Mouse (Mus musculus): ENCODE results near the gene Gm4881.

DNA sequence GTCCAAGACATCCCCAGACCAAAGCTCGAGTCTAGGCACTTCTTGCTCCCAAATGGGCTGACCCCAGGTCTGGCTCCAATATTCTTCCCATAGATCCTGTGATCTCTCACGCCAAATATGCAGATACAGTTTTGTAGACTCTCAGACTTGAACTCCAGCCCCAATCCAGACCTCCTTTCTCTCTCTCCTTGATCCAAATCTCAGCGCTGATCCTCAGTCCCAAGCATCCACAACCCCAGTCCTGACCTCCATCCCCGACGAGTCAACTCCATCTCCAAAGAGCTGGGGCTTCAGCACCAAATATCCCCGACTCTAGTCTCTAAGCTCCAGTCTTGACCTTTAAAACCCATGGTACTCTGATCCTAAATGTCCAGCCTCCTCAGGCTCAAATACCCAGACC, 653 bp downstream of the Gm4881 start:
- TF ChIP-seq ZC3H11A (IDR thresholded peaks at IDR 0.05; ENCODE audit: low read depth, low read length) (no peak), POLR2AphosphoS5 (IDR thresholded peaks at IDR 0.05; ENCODE audit: borderline replicate concordance, low read depth, low read length) (no peak), KAT2A (conservative IDR thresholded peaks at IDR 0.05; ENCODE audit: low read depth, low read length) (no peak), CHD2 (IDR thresholded peaks at IDR 0.05; ENCODE audit: low read length) (no peak), EP300 (IDR thresholded peaks at IDR 0.05; ENCODE audit: low read depth in 1 of 2, low read length in 2 of 2) (no peak), POLR2A (IDR thresholded peaks at IDR 0.05; ENCODE audit: control insufficient read depth in 1 of 2, insufficient read depth in 1 of 2, low read depth in 1 of 2, low read length in 2 of 2, poor library complexity in 1 of 2) (no peak), TCF12 (IDR thresholded peaks at IDR 0.05; ENCODE audit: low read depth, low read length) (no peak), NRF1 (IDR thresholded peaks at IDR 0.05; ENCODE audit: insufficient read depth, low read depth, low read length, poor library complexity, severe bottlenecking) (no peak), TAL1 (IDR thresholded peaks at IDR 0.05; ENCODE audit: low read length) (no peak), ELF1 (IDR thresholded peaks at IDR 0.05; ENCODE audit: low read depth, low read length) (no peak), ZKSCAN1 (IDR thresholded peaks at IDR 0.05; ENCODE audit: low read depth, low read length) (no peak), CTCF (IDR thresholded peaks at IDR 0.05 in 2 of 3, conservative IDR thresholded peaks at IDR 0.05 in 1 of 3; ENCODE audit: control insufficient read depth in 1 of 3, insufficient read depth in 1 of 3, low read depth in 2 of 3, low read length in 3 of 3, poor library complexity in 1 of 3, severe bottlenecking in 1 of 3) (no peak), BHLHE40 (IDR thresholded peaks at IDR 0.05; ENCODE audit: borderline replicate concordance, low read depth, low read length) (no peak), SMC3 (IDR thresholded peaks at IDR 0.05; ENCODE audit: low read depth, low read length) (no peak)
